Mouse (Mus musculus): ENCODE measurements around the gene Carmil1. TPM values are rescaled to one million over a fixed set of nuclear protein-coding genes. Genes with fewer than 3 reads are reported as not detected.
A peak's percentile ranks its signal among the peaks of the same experiment; 100 is the strongest.

The Carmil1 gene
- total RNA-seq, 2 experiments from 2014 or later, result 9.6 to 11.7 TPM

DNA sequence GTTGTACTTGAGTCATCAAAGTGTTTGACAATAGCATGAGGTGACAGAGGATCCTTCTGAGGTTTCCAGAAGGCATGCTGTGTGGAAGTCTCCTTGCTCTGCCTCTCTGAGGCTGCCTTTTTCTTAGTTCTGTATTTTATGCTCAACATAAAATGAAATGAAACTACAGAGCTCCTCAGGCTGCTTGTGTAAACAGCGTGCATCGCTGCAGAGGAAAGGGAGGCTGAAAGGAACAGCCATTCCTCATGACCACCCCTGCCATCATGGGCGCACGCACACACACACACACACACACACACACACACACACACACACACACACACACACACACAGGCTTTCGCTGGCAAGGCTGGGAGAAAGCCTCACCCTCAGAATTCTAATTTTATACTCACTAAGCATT lies 230.3 kb downstream of the Carmil1 start:
- peak; percentile 71 for ATAC-seq (ENCODE audit: poor library complexity, severe bottlenecking)

- ATAC-seq (ENCODE audit: poor library complexity, severe bottlenecking), result no peak
Measured at GRCm38 (mm10) chr13:24049267-24050034, 231.1 kb downstream of the Carmil1 start.

DNA sequence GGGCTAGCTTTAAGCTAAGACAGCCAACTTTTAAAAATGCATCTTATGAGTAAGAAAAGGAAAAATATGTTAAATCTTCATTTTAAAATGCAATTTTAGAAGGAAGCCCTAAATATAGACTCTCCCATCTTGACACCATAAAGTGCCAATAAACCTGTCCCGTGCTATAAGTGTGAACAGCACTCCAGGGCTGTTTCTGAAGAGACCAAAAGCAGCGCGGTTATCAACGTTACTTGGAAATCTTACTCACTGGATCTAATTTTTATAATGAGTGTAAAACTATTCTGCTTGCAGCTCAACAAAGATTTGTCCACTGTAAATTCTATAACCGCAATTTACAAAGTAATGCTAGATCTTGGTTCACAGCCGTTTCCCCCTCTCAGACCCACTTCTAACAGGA lies 232.0 kb downstream of the Carmil1 start:
- no peak for ATAC-seq (ENCODE audit: poor library complexity, severe bottlenecking)

- ATAC-seq (ENCODE audit: poor library complexity, severe bottlenecking), result no peak
Measured at GRCm38 (mm10) chr13:24045271-24045670, 235.3 kb downstream of the Carmil1 start.

DNA sequence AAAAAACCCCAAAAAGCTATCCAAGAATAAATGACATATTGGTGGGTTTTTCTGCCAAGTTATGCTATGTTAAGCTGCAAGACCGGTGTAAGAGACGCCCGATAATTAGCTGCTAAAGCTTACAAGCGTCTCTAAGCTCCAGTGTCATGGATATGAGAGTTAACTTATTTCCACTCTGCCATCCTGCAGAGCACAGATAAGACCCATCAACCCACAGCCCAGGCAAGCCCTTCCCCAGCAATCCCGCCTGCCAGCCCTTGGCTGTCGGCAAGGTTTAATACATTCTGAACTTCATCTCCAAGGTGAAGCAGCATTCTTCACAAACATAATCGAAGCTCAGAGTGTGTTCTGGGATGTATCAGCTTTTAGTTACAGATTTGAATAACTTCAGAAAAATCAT lies 240.4 kb downstream of the Carmil1 start:
- ATAC-seq (ENCODE audit: poor library complexity, severe bottlenecking), result no peak

DNA sequence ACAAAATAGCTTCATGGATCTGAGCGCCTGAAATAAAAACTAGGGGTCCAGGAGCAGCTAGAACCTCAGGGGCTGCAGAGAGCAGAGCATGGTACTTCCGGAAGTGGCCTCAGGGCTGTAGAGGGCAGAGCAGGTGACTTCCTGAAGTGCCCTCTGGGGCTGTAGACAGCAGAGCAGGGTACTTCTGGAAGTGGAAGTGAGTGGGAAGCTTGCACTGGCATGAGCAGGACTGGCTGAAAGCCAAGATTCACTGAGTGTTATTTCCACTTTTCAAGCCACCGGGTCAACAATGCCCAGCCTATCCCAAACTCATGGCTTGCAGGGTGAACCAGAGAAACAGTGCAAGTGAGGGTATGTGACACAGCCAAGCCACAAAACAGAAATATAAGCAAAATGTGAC lies 243.1 kb downstream of the Carmil1 start:
- peak; percentile 40; the same call in 1 of the 2 replicates for ATAC-seq (ENCODE audit: poor library complexity, severe bottlenecking)

DNA sequence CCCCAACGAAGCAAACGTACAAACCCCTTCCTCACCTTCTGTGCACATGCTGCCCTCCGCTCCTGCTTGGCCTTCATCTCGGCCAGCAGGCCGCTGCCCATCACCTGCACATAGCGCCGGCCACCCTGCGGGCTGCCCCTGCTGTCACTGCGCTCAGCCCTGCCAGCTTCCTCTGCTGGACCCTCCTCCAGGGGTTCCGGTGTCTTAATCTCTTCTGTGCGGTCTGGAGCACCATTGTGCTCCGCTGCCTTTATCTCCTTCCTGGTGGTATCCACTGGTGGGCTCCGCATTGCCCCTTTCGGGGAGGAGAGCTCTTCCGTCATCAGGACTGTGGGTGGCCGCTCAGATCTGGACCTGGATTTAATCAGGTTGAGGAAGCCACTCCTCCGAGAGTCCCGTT lies 244.4 kb downstream of the Carmil1 start:
- 0 out of 2 replicates have a peak, but pooled peaks have one; percentile 40 for ATAC-seq (ENCODE audit: poor library complexity, severe bottlenecking)

DNA sequence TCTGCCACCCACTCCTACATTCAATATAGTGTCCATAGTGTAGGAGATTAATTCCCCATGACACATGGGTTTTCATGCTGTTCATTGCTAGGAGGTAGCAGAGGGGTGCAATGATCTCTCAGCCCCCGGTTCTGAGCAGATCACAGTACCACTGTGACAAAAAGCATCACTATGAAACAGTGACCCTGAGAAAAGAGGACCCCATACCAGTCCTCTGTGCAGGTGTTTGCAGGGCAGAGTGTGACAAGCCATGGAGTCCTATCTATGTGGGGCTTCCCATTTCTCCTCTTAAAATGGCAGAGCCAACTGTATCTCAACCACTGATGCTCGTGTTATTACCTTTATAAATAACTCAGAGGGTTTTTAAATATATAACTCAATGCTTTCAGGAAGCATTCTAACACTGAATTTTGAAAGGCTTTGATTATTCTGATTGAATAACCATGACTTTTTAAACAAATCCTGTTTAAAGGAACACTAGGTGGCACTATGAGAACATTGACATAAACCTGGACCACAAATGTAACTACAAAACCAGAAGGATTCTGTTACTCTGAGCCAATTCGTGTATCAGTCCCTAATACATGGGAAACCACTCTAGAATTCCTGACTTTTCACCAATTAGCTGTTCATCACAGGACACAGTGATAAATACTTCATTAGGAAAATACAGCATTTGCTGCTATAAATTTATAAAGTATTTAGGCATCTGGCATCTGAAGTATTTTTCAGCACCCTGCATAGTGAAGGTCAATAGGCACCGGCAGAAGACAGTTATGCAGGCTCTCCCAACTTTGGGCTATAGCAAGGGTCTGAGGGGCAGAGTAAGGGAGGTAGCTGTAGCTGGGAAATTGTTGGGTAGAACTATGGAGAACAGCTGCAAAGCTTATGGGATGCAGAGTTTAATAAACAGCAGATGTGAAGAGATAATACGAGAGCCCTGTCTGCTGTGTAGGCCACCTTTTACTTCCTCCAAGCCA lies 253.1 kb downstream of the Carmil1 start:
- no peak for ATAC-seq (ENCODE audit: poor library complexity, severe bottlenecking)

- ATAC-seq (ENCODE audit: poor library complexity, severe bottlenecking), result no peak
Measured at GRCm38 (mm10) chr13:24018515-24018914, 262.1 kb downstream of the Carmil1 start.

- no peak for ATAC-seq (ENCODE audit: poor library complexity, severe bottlenecking)
Measured at GRCm38 (mm10) chr13:24005528-24005927, 275.1 kb downstream of the Carmil1 start.

GRCm38 (mm10) chr13:24001797-24002196 lies 278.8 kb downstream of the Carmil1 start:
- no peak for ATAC-seq (ENCODE audit: poor library complexity, severe bottlenecking)

- ATAC-seq (ENCODE audit: poor library complexity, severe bottlenecking), result no peak
Measured at GRCm38 (mm10) chr13:24001081-24001480, 279.5 kb downstream of the Carmil1 start.

GRCm38 (mm10) chr13:23998826-23999225 lies 281.8 kb downstream of the Carmil1 start:
- ATAC-seq (ENCODE audit: poor library complexity, severe bottlenecking), result no peak

- ATAC-seq (ENCODE audit: poor library complexity, severe bottlenecking), result no peak
Measured at GRCm38 (mm10) chr13:23994756-23995155, 285.8 kb downstream of the Carmil1 start.

DNA sequence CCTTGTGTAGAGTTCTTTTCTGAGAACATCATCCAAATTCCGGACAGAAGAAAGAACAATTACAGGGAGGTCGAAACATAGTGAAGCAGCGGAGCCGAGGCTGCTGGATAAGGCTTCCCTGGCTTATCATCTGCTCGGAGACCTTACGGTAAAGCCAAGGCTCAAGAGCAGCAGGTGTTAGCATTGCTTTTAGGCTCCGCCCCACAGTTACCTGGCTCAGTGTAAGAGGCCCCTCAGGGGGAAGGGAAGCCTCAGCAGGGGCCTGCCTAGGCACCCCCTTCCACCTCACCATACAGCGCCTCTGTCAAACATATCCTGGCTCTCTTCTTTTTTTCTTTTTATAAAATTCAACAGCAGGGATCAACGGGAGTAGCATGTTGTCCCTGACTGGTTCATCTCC lies 286.6 kb downstream of the Carmil1 start:
- ATAC-seq (ENCODE audit: poor library complexity, severe bottlenecking), result no peak

DNA sequence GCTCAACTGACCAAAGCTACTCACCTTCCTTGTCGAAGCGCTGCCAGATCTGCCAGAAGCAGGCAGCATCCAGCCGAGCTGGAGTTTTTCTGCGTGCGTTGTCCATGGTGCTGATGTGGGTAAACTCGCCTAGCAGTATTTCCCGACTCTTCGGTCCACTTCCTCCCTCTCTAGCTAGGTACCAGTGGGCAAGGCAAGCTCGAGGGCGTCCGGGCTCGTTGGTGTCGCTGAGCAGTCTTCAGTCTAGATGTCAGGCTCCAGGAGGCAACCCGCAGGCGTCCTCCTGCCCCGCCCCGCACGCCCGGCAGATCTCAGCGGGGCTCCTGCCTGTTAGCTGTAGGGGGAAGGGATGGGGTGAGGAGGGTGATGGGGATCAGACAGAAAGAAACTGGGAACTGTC lies 289.7 kb downstream of the Carmil1 start, which contains the start of gene Scgn:
Gene Scgn, minus strand, starts transcription at position 287 of the 400 bp plus-strand sequence.
- ATAC-seq (ENCODE audit: poor library complexity, severe bottlenecking), result no peak

- ATAC-seq (ENCODE audit: poor library complexity, severe bottlenecking), result no peak
Measured at GRCm38 (mm10) chr13:23990451-23990850, 290.1 kb downstream of the Carmil1 start.

- ATAC-seq (ENCODE audit: poor library complexity, severe bottlenecking), result no peak
Measured at GRCm38 (mm10) chr13:23985130-23985529, 295.5 kb downstream of the Carmil1 start.

DNA sequence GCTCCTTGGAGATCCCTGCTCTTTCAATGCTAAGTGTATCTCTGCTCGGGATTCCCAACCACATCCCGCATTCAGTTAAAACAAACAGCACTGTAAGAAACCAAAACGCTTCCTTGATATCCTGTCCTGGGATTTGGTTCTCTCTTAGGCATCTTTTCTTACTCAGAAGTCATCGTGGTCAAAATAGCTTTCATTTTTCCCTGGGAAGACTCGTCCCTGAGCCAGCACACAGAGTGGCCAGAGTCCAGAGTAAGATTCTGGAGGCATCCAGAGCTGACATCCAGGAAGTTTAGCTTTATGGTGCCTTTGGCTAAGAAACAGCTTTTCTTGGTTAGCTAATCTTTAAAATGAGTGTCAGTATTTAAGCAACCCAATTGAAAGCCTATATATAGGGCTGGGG lies 308.3 kb downstream of the Carmil1 start:
- no peak for ATAC-seq (ENCODE audit: poor library complexity, severe bottlenecking)

- ATAC-seq (ENCODE audit: poor library complexity, severe bottlenecking), result no peak
Measured at GRCm38 (mm10) chr13:23971870-23972269, 308.7 kb downstream of the Carmil1 start.

DNA sequence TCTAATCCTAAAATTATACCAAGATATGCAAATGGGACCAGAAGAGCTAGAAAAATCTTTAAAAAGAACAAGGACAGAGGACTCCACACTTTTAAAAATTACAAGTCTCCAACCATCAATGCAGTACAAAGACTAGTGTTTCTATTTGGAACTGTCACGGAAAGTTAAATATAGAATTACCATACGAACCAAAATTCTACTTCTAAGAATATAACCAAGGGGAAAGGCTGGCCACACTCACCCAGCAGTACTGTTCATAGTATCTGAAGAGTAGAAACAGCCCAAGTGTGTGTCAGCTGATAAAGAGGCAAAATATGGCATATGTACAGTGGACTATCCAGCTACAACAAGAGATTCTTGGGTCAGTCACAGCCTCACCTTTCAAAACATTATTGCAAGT lies 315.7 kb downstream of the Carmil1 start:
- ATAC-seq (ENCODE audit: poor library complexity, severe bottlenecking), result no peak

Data from megakaryocyte, adult 5-6 weeks (primary cell).